Mouse (Mus musculus) spleen, adult 2 months (tissue): ENCODE measurements around the gene Gm49776.

Experiments used
- CTCF ChIP-seq: fragments of 200-500 bp; IDR thresholded peaks from 2 replicates; pipeline ENCODE4 v1.5.1; 2011; ENCODE audit warnings: mild to moderate bottlenecking, inconsistent platforms; ENCODE audit not compliant: insufficient read depth, insufficient read length, insufficient replicate concordance; ENCODE audit errors: extremely low read depth
- POLR2A ChIP-seq: fragments of 200-500 bp; IDR thresholded peaks from 2 replicates; pipeline ENCODE4 v1.6.1; 2011; ENCODE audit warnings: low read depth, low read length, inconsistent platforms

DNA sequence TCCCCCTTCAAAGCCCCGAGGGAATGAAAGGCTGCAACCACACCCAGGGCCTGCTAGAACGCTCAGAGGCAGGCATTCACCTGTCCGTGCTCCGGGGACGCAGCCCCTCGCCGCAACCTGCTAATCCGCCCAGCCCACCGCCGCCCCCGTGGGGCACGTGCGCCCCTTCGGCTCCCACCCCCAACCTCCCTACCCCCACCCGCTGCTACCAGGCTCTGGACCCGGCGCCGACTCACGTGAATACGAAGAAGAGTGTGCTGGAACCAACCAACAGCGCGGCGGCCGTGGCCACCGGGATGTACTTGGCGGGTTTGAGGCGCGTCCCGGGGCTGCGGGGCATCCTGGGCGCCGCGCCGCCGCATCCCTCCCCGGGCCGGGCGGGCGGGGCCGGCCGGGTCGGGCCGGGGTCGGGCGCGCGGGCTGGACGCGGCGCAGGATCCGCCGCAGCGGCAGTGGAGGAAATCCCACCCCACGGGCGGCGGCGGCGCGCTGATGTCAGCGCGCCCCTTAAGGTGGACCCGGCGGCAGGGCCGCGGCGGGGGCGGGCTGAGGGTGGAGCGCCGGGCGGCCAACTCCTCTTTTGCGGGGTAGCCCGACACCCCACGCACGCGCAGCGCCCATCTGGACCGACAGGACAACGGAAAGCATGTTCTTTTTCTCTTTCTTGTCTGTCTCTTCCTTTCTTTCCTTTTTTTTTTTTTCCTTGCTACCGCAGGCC, 23.3 kb downstream of the Gm49776 start, which contains the start of gene Zdhhc8:
- TF ChIP-seq POLR2A (no peak; the same call in 1 of the 2 replicates), CTCF (no peak)
